Mouse (Mus musculus) lung, postnatal 0 days (tissue): ENCODE results near the gene Crybb1. TPM values are rescaled to one million over a fixed set of nuclear protein-coding genes. Genes with fewer than 3 reads are reported as not detected.
A peak's percentile ranks its signal among the peaks of the same experiment; 100 is the strongest.

ENCODE experiments used
- ATAC-seq: fragments of 200-750 bp; cut with Nextera tagmentation; 2 replicates; pipeline ENCODE4 v1.8.0; 2017; ENCODE audit warnings: moderate library complexity
- DNase-seq: peaks from one replicate; pipeline ENCODE4 v3.0.0-alpha.2; 2016; ENCODE audit warnings: low spot score
- H3K27ac ChIP-seq: fragments of 300-500 bp; sonication (generic); 2 replicates; pipeline ENCODE4 v1.5.1; 2014; ENCODE audit warnings: antibody characterized with exemption, mild to moderate bottlenecking, low read length, mixed read lengths
- H3K27me3 ChIP-seq: fragments of 300-500 bp; sonication (generic); replicated peaks from 2 replicates; pipeline ENCODE4 v1.6.1; 2014; ENCODE audit warnings: low read length, mixed read lengths; ENCODE audit not compliant: insufficient read depth
- H3K36me3 ChIP-seq: fragments of 300-500 bp; sonication (generic); 2 replicates; pipeline ENCODE4 v1.6.1; 2014; ENCODE audit warnings: low read length, mixed read lengths; ENCODE audit not compliant: insufficient read depth
- H3K4me1 ChIP-seq: fragments of 300-500 bp; sonication (generic); 2 replicates; pipeline ENCODE4 v1.6.1; 2014; ENCODE audit warnings: antibody characterized with exemption, low read depth, low read length, mixed read lengths; ENCODE audit not compliant: insufficient read depth
- H3K4me2 ChIP-seq: fragments of 300-500 bp; sonication (generic); replicated peaks from 2 replicates; pipeline ENCODE4 v1.6.1; 2014; ENCODE audit warnings: low read depth, mild to moderate bottlenecking, low read length, moderate library complexity, mixed read lengths
- H3K4me3 ChIP-seq: fragments of 300-500 bp; sonication (generic); 2 replicates; pipeline ENCODE4 v1.5.1; 2014; ENCODE audit warnings: low read depth, low read length
- H3K9ac ChIP-seq: fragments of 300-500 bp; sonication (generic); replicated peaks from 2 replicates; pipeline ENCODE4 v1.6.1; 2014; ENCODE audit warnings: low read depth, mild to moderate bottlenecking
- H3K9me3 ChIP-seq: fragments of 300-500 bp; sonication (generic); 2 replicates; pipeline ENCODE4 v1.6.1; 2016; ENCODE audit warnings: low read length, mixed read lengths
- CTCF ChIP-seq: IDR thresholded peaks from 2 replicates; pipeline ENCODE4 v1.5.1; 2016; ENCODE audit warnings: antibody characterized with exemption, mild to moderate bottlenecking
- EP300 ChIP-seq: IDR thresholded peaks from 2 replicates; pipeline ENCODE4 v1.6.1; 2016; ENCODE audit warnings: antibody characterized with exemption, mild to moderate bottlenecking, control low read depth
- WGBS: fragments of 180-500 bp; shearing (Covaris S2); extraction: QIAGEN DNeasy Blood & Tissue Kit; methylation state at CpG from one replicate; pipeline ENCODE4 v1.1.7; 2014; 5-methylcytosine and 5-hydroxymethylcytosine counted together
- polyA plus RNA-seq: library from polyadenylated mRNA; unstranded; fragments of >200 nt; fragmentation: Nextera tagmentation; extraction: Ambion mirVana; gene quantifications from 2 replicates; pipeline ENCODE4 v1.2.1, GENCODE M21; 2015

The Crybb1 gene
- polyA plus RNA-seq, 1 experiment from 2014 or later = 1.4 TPM

DNA sequence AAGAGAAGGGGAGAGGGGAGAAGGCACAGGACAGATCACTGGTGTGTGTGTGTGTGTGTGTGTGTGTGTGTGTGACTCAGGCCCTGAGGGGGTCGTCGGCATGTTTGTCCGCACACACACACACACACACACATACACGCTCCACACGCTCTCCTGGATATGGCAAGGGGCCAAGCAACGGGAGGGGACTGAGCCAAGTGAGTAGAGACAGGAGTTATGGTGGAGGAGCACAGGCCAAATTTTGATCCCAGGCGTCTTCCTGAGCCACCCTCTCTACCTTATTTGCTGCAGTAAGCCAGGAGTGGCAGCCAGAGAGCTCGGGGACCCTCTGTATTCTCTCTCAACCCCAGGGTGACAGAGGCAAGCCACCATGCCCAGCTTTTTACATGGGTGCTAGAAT lies 33.6 kb downstream of the Crybb1 start:
- H3K9ac ChIP-seq = 0 out of 2 replicates have a peak overlapping the region, but pooled peaks have one; percentile 19
- peak; percentile 54 for DNase-seq

DNA sequence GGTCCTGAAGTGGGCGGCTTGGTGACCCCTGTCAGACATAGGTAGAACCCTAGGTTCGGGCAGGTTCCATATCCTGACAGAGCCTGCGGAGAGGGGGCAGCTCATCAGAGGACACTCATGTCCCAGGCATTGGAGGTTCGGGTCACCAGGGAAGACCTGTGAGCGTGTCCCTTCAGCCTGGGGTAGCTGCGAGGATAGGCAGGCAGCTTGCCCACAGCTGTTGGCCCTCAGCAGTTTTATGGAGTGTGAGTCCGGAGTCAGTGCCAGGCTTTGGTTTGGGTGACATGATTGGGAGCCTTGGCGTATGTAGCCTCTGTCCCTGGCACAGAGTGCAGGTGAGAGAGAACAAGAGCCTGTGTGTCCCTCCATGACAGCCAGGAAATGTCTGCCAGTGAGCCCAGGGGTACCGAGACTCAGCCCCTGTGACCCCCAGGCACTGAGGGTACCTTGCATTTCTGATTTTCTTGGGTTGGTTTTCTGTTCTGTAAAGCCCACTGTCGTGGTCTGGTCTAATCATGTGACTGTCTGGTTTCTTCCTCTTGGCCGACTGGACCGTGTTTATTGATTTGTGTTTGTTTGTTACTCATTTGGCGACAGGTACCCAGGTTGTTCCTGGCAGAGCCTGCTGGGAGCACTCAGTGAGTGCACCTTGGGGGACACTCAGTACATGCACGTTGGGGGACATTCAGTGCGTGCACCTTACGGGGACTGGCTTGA lies 34.4 kb downstream of the Crybb1 start:
- H3K4me1 ChIP-seq = peaks cover 33% of the 10 kb centered on the region
- H3K4me2 ChIP-seq = peak overlapping the region; percentile 43
- no peaks in the 10 kb centered on the region for H3K36me3 ChIP-seq
- H3K9me3 ChIP-seq = no peaks in the 10 kb centered on the region
- WGBS = 63% methylated on average over 16 of the region's 16 CpGs
- H3K27me3 ChIP-seq = no peaks in the 10 kb centered on the region
- DNase-seq = peak; percentile 58
- peak overlapping the region; percentile 39 for H3K9ac ChIP-seq
- H3K27ac ChIP-seq = peak overlapping the region; percentile 79; the same call in 1 of the 2 replicates
- TF ChIP-seq CTCF = no peak
- no peak for TF ChIP-seq EP300
- peak; percentile 11; the same call in 1 of the 2 replicates for ATAC-seq
- H3K4me3 ChIP-seq = peak overlapping the region; percentile 29; the same call in 1 of the 2 replicates

More for the DNA sequence above, 33.6 kb downstream of the Crybb1 start:
- H3K27me3 ChIP-seq = no peaks in the 10 kb centered on the region
- WGBS = 29% methylated on average over 6 of the region's 8 CpGs
- H3K4me2 ChIP-seq = peak overlapping the region; percentile 43
- 0 out of 2 replicates have a peak, but pooled peaks have one; percentile 2 for ATAC-seq
- peak overlapping the region; percentile 79 for H3K27ac ChIP-seq
- H3K36me3 ChIP-seq = no peaks in the 10 kb centered on the region
- peak overlapping the region; percentile 29; the same call in 1 of the 2 replicates for H3K4me3 ChIP-seq
- H3K4me1 ChIP-seq = peaks cover 29% of the 10 kb centered on the region
- no peaks in the 10 kb centered on the region for H3K9me3 ChIP-seq
- TF ChIP-seq CTCF (no peak), EP300 (no peak)

DNA sequence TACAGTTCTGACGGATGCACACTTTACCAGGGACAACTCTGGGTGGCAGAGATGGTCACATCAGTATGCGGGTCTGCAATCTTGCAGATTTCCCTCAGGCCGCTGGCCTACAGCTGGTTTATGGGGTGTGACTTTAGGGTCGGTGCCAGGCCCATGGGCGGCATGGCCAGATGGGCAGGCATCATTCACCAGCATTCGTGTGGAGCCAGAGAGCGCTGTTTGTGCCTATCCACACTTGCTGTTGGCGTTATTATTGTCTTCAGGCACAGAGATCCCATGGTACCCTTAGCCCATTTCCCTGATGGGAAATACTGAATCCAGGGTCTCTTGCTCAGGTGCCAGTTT lies 34.9 kb downstream of the Crybb1 start:
- Histone ChIP-seq H3K27me3 (no peaks in the 10 kb centered on the region), H3K4me1 (peaks cover 34% of the 10 kb centered on the region), H3K4me2 (peak overlapping the region; percentile 43), H3K36me3 (no peaks in the 10 kb centered on the region), H3K27ac (no peak overlapping the region), H3K9me3 (no peaks in the 10 kb centered on the region), H3K9ac (0 out of 2 replicates have a peak overlapping the region, but pooled peaks have one; percentile 39), H3K4me3 (no peak overlapping the region)
- ATAC-seq (no peak), DNase-seq (no peak)
- TF ChIP-seq CTCF = no peak
- TF ChIP-seq EP300 = no peak
- 78% methylated on average over 8 of the region's 8 CpGs for WGBS

DNA sequence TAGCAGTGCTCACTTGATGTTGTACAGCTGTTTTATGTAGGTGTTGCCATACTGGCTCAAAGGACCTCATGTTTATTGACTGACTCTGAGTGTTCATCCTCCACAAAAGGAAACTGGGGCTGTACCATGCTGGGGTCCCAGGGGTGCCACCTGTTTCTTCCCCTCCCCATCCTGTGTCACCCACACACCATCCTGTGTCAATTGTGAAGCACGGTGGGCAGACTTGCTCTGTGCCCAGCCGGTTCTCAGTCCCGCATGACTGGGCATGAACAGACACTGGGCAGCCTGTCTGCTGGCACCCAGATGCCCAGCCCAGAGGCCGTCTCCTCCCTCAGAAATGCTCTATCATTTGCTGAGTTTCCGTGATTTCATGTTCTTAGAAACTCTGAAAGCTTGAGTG lies 36.3 kb downstream of the Crybb1 start:
- Histone ChIP-seq H3K4me3 (no peak overlapping the region), H3K36me3 (no peaks in the 10 kb centered on the region), H3K9me3 (no peaks in the 10 kb centered on the region), H3K9ac (no peak overlapping the region), H3K4me1 (peaks cover 28% of the 10 kb centered on the region), H3K4me2 (0 out of 2 replicates have a peak overlapping the region, but pooled peaks have one; percentile 1), H3K27me3 (no peaks in the 10 kb centered on the region), H3K27ac (no peak overlapping the region)
- WGBS = 82% methylated on average over 5 of the region's 5 CpGs
- TF ChIP-seq CTCF (no peak), EP300 (no peak)
- no peak for ATAC-seq
- no peak for DNase-seq

DNA sequence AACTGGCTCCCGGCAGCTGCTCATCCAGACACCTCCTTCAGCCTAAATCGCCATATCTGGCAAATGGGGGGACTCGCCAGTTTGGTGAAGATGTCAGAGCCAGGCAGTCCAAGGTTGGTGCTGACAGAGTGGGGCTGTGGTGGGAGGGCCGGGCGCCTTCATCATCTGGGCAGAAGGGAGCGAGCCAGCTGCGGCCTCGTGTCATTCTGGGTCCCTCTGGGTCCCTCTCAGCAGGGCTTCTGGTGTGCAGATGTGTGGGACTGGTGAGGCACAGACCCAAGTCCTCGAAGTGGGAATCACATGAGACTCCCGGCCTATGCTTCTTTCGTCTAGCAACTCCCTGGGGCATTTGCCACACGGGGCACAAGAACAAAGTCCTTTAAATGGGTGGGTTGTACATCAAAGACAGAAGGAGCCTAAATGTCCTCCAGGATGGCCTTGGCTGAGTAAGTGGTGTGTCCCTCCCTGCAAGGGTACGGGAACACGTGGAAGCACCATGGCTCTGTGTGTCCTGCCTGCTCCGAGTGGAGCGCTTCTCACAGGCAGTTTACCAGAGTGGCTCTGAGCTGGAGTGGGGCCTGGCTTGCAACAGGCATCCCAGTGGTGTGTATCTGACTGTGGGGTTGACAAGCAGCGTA lies 36.8 kb downstream of the Crybb1 start:
- Histone ChIP-seq H3K9ac (no peak overlapping the region), H3K27ac (no peak overlapping the region), H3K36me3 (no peaks in the 10 kb centered on the region), H3K27me3 (no peaks in the 10 kb centered on the region), H3K4me2 (no peak overlapping the region), H3K4me1 (peaks cover 25% of the 10 kb centered on the region), H3K4me3 (no peak overlapping the region), H3K9me3 (no peaks in the 10 kb centered on the region)
- no peak for TF ChIP-seq CTCF
- TF ChIP-seq EP300 = no peak
- WGBS = 77% methylated on average over 17 of the region's 17 CpGs
- no peak for DNase-seq
- no peak for ATAC-seq

DNA sequence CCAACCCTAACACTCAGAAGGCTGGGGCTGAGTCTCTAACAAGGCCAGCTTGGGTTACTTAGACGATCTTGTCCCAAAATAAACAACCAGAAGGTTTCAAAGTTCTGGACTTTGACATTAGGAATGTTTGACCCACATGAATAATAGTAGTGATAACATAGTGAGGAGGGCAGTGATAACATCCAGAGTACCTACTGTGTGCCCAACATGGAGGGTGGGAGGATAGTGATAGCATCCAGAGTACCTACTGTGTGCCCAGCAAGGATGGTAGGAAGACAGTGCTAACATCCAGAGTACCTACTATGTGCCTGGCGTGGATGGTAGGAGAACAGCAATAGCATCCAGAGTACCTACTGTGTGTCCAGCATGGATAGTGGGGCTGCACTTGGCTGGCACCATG lies 38.2 kb downstream of the Crybb1 start:
- ATAC-seq = no peak
- WGBS = 54% methylated on average over 2 of the region's 2 CpGs
- peaks cover 15% of the 10 kb centered on the region for H3K4me1 ChIP-seq

More for the DNA sequence above, 38.2 kb downstream of the Crybb1 start:
- Histone ChIP-seq H3K36me3 (no peaks in the 10 kb centered on the region), H3K27me3 (no peaks in the 10 kb centered on the region), H3K4me2 (no peak overlapping the region), H3K4me3 (no peak overlapping the region), H3K9ac (no peak overlapping the region), H3K9me3 (no peaks in the 10 kb centered on the region), H3K27ac (no peak overlapping the region)
- DNase-seq = no peak
- no peak for TF ChIP-seq EP300
- no peak for TF ChIP-seq CTCF
